Mouse (Mus musculus) myocyte (in vitro differentiated cells): ENCODE results near the gene Aars2.

Source experiments
- CEBPB ChIP-seq: IDR thresholded peaks from 2 replicates; pipeline ENCODE4 v1.6.1; 2011; ENCODE audit warnings: mild to moderate bottlenecking, moderate library complexity; ENCODE audit not compliant: poor library complexity, insufficient read depth, severe bottlenecking
- MAX ChIP-seq: IDR thresholded peaks from one replicate; pipeline ENCODE4 v1.6.1; 2011; ENCODE audit warnings: low read depth, mild to moderate bottlenecking, control low read depth
- MYOD1 ChIP-seq, 3 experiments: IDR thresholded peaks; one replicate each; pipeline ENCODE4 v1.6.1; 2011; ENCODE audit warnings: control low read depth in 2 of 3, low read depth in 2 of 3, mild to moderate bottlenecking in 2 of 3, moderate library complexity in 1 of 3; ENCODE audit not compliant: insufficient read length in 2 of 3, control insufficient read depth in 1 of 3
- MYOG ChIP-seq, 3 experiments: IDR thresholded peaks; one replicate each; pipeline ENCODE4 v1.6.1; 2011; ENCODE audit warnings: control low read depth in 2 of 3, low read depth in 2 of 3, mild to moderate bottlenecking in 2 of 3; ENCODE audit not compliant: insufficient read length in 2 of 3, control insufficient read depth in 1 of 3, insufficient read depth in 1 of 3
- POLR2A ChIP-seq: IDR thresholded peaks from one replicate; pipeline ENCODE4 v1.6.1; 2011; ENCODE audit warnings: low read depth, mild to moderate bottlenecking, control low read depth, moderate library complexity; ENCODE audit not compliant: insufficient read length
- POLR2AphosphoS2 ChIP-seq: IDR thresholded peaks from one replicate; pipeline ENCODE4 v1.6.1; 2011; ENCODE audit warnings: low read depth, control low read depth; ENCODE audit not compliant: insufficient read length
- SRF ChIP-seq: IDR thresholded peaks from one replicate; pipeline ENCODE4 v1.6.1; 2011; ENCODE audit warnings: low read depth; ENCODE audit not compliant: control insufficient read depth, insufficient read length
- TCF12 ChIP-seq: IDR thresholded peaks from one replicate; pipeline ENCODE4 v1.6.1; 2011; ENCODE audit warnings: mild to moderate bottlenecking, control low read depth; ENCODE audit not compliant: poor library complexity, insufficient read depth, severe bottlenecking
- TCF3 ChIP-seq: IDR thresholded peaks from one replicate; pipeline ENCODE4 v1.6.1; 2011; ENCODE audit warnings: low read depth, control low read depth; ENCODE audit not compliant: insufficient read length
- USF1 ChIP-seq: IDR thresholded peaks from one replicate; pipeline ENCODE4 v1.6.1; 2011; ENCODE audit warnings: low read depth, mild to moderate bottlenecking, control low read depth, moderate library complexity

DNA sequence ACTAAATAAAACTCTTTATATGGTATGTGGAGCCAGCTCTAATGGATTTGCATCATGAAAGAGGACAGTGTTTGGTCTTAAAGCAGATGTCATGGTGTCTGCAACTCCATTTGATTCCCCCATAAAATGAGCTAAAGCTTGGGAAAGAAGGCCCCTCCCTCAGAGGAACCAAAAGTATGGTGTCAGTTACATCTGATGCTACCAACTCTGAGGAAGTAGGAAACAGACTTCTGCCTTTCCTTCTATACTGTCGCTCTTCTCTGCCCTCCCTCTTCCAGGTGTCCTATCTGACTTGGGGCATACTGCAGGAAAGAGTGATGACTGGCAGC, 59.4 kb downstream of the Aars2 start:
- TF ChIP-seq USF1 (no peak), POLR2A (no peak), MAX (no peak), TCF12 (no peak), MYOG (IDR thresholded peaks at IDR 0.05; ENCODE audit: control insufficient read depth in 1 of 3, insufficient read depth in 1 of 3, insufficient read length in 2 of 3, low read depth in 2 of 3) (no peak), TCF3 (no peak), CEBPB (no peak), POLR2AphosphoS2 (no peak), SRF (no peak), MYOD1 (IDR thresholded peaks at IDR 0.05; ENCODE audit: control insufficient read depth in 1 of 3, insufficient read length in 2 of 3, low read depth in 2 of 3) (no peak)
